Mouse (Mus musculus) forebrain, embryonic 11.5 days (tissue): ENCODE measurements around the gene Sohlh2. TPM values are rescaled to one million over a fixed set of nuclear protein-coding genes. Genes with fewer than 3 reads are reported as not detected.
"Not testable (repeated sequence)": the region's sequence is repeated elsewhere in the genome, so short reads cannot be mapped to it uniquely, and the experiment has no call there.

Experiments
- ATAC-seq: fragments of 200-750 bp; cut with Nextera tagmentation; replicated peaks from 2 replicates; pipeline ENCODE4 v1.8.0; 2017; ENCODE audit warnings: moderate TSS enrichment; ENCODE audit not compliant: low FRiP score
- DNase-seq: peaks from one replicate; pipeline ENCODE4 v3.0.0-alpha.2; 2017; ENCODE audit warnings: low spot score
- H3K27ac ChIP-seq: fragments of 300-500 bp; sonication (generic); 2 replicates; pipeline ENCODE4 v1.5.1; 2014; ENCODE audit warnings: low read depth, low read length
- H3K27me3 ChIP-seq: fragments of 300-500 bp; sonication (generic); 2 replicates; pipeline ENCODE4 v1.6.1; 2014; ENCODE audit warnings: mild to moderate bottlenecking, low read length, mixed read lengths; ENCODE audit not compliant: control insufficient read depth, insufficient read depth
- H3K36me3 ChIP-seq: fragments of 300-500 bp; sonication (generic); 2 replicates; pipeline ENCODE4 v1.6.1; 2014; ENCODE audit warnings: mild to moderate bottlenecking, low read length, moderate library complexity, mixed read lengths; ENCODE audit not compliant: control insufficient read depth, insufficient read depth
- H3K4me1 ChIP-seq: fragments of 300-500 bp; sonication (generic); replicated peaks from 2 replicates; pipeline ENCODE4 v1.6.1; 2014; ENCODE audit warnings: low read length, mixed read lengths; ENCODE audit not compliant: control insufficient read depth, insufficient read depth
- H3K4me2 ChIP-seq: fragments of 300-500 bp; sonication (generic); 2 replicates; pipeline ENCODE4 v1.6.1; 2014; ENCODE audit warnings: low read depth, mild to moderate bottlenecking, low read length, moderate library complexity, mixed read lengths; ENCODE audit not compliant: severe bottlenecking
- H3K4me3 ChIP-seq: fragments of 300-500 bp; sonication (generic); 2 replicates; pipeline ENCODE4 v1.5.1; 2014; ENCODE audit warnings: low read depth, low read length
- H3K9ac ChIP-seq: fragments of 300-500 bp; sonication (generic); 2 replicates; pipeline ENCODE4 v1.6.1; 2014; ENCODE audit warnings: low read length
- H3K9me3 ChIP-seq: fragments of 300-500 bp; sonication (generic); 2 replicates; pipeline ENCODE4 v1.6.1; 2016; ENCODE audit warnings: low read length, mixed read lengths; ENCODE audit not compliant: control insufficient read depth
- WGBS: fragments of 180-500 bp; shearing (Covaris S2); extraction: QIAGEN DNeasy Blood & Tissue Kit; methylation state at CpG from one replicate; pipeline ENCODE4 v1.1.7; 2014; 5-methylcytosine and 5-hydroxymethylcytosine counted together
- polyA plus RNA-seq: library from polyadenylated mRNA; unstranded; fragments of >200 nt; fragmentation: Nextera tagmentation; extraction: Ambion mirVana; gene quantifications from 2 replicates; pipeline ENCODE4 v1.2.1, GENCODE M21; 2014

Gene Sohlh2
- polyA plus RNA-seq, 1 experiment from 2014 or later, result not detected

DNA sequence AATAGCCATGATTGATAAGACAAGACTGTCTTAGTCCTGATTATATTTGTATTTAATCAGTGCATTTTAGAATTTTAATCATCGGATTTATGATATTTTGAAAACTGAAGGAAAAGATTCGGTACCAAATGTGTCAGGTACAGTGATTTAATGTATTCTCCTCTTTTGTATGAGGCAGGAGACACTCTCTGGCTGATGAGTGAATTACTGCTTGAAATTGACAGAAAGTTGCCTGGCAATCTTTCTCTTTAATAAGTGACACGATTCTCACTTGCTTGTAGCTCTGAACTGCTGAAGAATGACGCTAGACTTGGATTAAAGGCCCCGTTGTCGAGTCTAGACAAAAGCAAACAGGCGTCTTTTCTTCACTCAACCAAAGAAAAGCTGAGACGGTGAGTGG is 13.0 kb downstream of the Sohlh2 start:
- no peak overlapping the region for H3K4me2 ChIP-seq
- no peaks in the 10 kb centered on the region for H3K36me3 ChIP-seq
- H3K4me3 ChIP-seq, result no peak overlapping the region
- no peak overlapping the region for H3K27ac ChIP-seq
- WGBS, result 64% methylated on average over 8 of the region's 8 CpGs
- H3K9me3 ChIP-seq, result no peaks in the 10 kb centered on the region
- no peaks in the 10 kb centered on the region for H3K27me3 ChIP-seq
- ATAC-seq (no peak), DNase-seq (no peak)
- H3K4me1 ChIP-seq, result no peaks in the 10 kb centered on the region
- no peak overlapping the region for H3K9ac ChIP-seq

DNA sequence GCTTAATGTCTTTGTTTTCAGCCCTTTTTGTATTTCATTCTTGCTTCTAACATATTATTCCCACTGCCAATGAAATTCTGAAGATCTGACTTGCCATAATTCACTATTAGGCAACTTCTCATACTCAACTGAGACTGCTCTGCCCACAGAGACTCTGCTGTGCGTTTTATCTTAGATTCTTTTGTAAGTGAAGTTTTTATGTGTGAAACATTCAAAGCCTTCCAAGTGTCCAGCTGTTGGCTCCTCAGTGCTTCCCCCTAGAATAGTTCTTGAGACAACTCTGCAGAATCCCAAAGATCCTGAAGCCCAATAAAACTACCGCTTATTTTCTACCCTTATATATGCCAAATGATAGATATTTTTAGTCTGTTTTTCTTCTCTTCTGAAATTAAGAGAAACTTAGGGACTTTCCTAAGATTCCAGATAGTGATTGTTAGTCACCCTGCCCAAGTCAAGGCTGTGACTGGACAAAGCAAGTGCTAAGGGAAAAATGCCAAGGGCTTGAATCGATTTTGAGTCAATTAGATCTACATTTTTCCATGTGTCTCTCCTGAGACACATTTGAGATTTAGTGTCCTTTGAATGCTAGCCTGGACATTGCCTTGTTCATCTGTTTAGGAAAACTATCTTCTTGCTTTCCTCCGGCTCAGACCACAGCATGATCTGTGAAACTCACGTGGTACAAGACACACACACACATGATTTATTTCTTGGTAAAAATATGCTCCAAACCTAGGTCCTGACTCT is 13.9 kb downstream of the Sohlh2 start:
- no peaks in the 10 kb centered on the region for H3K36me3 ChIP-seq
- 88% methylated on average over 5 of the region's 5 CpGs for WGBS
- no peaks in the 10 kb centered on the region for H3K4me1 ChIP-seq
- ATAC-seq (no peak), DNase-seq (no peak)
- no peak overlapping the region for H3K4me2 ChIP-seq
- no peaks in the 10 kb centered on the region for H3K9me3 ChIP-seq
- no peaks in the 10 kb centered on the region for H3K27me3 ChIP-seq
- H3K4me3 ChIP-seq, result no peak overlapping the region
- no peak overlapping the region for H3K27ac ChIP-seq
- H3K9ac ChIP-seq, result no peak overlapping the region

DNA sequence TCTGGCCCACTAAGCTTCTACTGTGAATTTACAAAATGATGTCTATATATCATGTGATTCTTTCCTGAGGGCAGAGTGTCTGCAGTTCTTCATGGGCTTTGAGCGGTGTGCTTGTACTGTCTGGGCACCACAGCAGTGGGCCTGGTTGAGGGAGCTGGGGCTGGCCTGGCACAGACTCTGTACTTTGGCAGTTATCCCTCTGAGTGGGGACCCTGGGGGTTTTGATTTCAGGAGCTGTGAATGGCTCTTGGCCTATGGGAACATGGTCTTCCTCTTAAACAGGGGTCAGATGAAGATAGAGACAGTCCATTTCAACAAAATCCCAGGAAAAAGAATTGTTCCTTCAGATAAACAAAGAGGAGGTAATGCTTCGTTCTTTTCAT is 14.5 kb downstream of the Sohlh2 start:
- no peaks in the 10 kb centered on the region for H3K36me3 ChIP-seq
- no peaks in the 10 kb centered on the region for H3K27me3 ChIP-seq
- no peak overlapping the region for H3K27ac ChIP-seq
- no peak overlapping the region for H3K4me3 ChIP-seq
- H3K4me2 ChIP-seq, result no peak overlapping the region
- no peaks in the 10 kb centered on the region for H3K9me3 ChIP-seq
- 89% methylated on average over 2 of the region's 2 CpGs for WGBS
- H3K4me1 ChIP-seq, result no peaks in the 10 kb centered on the region
- ATAC-seq (no peak), DNase-seq (no peak)
- H3K9ac ChIP-seq, result no peak overlapping the region

DNA sequence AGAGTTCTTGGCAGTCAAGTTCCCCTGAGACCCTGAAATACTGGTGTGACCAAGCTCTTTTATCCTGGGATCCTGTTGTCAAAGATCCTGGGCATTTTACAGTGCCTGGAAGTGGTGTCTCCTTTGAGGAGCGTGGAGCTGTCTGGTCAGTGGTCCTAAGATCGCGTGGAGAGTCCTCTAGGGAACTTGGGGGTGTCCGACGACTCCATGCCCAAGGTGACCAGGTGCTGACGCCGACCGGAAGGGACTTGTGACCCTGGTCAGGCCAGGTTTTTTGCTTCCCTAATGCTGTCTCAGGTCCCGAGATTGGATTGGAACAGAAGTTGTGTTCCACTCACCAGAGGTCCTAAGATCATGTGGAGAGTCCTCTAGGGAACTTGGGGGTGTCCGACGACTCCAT is 21.8 kb downstream of the Sohlh2 start:
- DNase-seq, H3K9ac ChIP-seq, H3K9me3 ChIP-seq, ATAC-seq, H3K4me1 ChIP-seq, H3K4me2 ChIP-seq, H3K27ac ChIP-seq, H3K27me3 ChIP-seq, H3K36me3 ChIP-seq, H3K4me3 ChIP-seq: not testable (repeated sequence)
- 91% methylated on average over 11 of the region's 11 CpGs for WGBS

DNA sequence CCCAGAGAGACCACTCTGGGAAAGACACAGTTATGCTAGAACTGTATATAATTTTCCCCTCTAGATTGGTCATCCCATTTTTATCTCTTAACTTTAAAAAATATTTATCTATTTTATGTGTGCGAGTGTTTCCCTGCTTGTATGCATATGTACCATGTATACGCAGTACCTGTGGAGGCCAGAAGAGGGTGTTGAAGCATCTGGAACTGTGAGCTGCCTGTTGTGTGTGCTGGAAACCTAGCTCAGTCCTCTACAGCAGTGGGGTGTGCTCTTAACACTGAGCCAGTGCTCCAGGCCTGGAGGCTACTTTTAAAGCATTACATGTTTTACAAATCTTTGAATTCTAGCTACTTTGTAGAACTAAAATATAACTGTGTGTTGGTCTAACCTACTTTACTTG is 24.6 kb downstream of the Sohlh2 start:
- H3K4me2 ChIP-seq, result no peak overlapping the region
- 94% methylated on average over 2 of the region's 2 CpGs for WGBS
- no peak for ATAC-seq
- H3K4me3 ChIP-seq, result no peak overlapping the region
- no peaks in the 10 kb centered on the region for H3K9me3 ChIP-seq
- DNase-seq, result no peak
- no peaks in the 10 kb centered on the region for H3K36me3 ChIP-seq
- no peak overlapping the region for H3K9ac ChIP-seq
- no peak overlapping the region for H3K27ac ChIP-seq
- H3K4me1 ChIP-seq, result no peaks in the 10 kb centered on the region
- no peaks in the 10 kb centered on the region for H3K27me3 ChIP-seq

DNA sequence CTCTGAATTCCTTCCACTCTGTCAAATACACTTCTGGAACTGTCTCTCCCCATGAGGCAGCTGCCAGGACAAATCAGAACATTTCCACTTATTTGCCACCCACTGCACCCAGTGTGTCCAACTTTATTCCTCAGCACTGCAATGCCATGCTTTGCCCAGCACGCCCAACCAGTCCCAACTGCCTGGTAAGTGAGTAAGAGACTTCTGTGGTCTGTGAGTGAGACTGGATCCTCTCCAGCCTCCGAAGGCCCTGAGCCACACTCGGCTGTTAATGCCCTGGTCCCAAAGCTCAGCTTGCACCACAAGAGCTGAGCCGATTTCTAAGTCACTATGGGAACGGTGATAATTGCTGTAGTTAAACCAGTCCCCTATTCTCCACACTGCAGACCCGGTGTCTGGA is 25.8 kb downstream of the Sohlh2 start:
- no peak overlapping the region for H3K27ac ChIP-seq
- DNase-seq (no peak), ATAC-seq (no peak)
- no peaks in the 10 kb centered on the region for H3K27me3 ChIP-seq
- no peaks in the 10 kb centered on the region for H3K9me3 ChIP-seq
- no peak overlapping the region for H3K4me3 ChIP-seq
- WGBS, result 70% methylated on average over 6 of the region's 6 CpGs
- H3K4me2 ChIP-seq, result no peak overlapping the region
- H3K36me3 ChIP-seq, result no peaks in the 10 kb centered on the region
- H3K4me1 ChIP-seq, result no peaks in the 10 kb centered on the region
- H3K9ac ChIP-seq, result no peak overlapping the region

DNA sequence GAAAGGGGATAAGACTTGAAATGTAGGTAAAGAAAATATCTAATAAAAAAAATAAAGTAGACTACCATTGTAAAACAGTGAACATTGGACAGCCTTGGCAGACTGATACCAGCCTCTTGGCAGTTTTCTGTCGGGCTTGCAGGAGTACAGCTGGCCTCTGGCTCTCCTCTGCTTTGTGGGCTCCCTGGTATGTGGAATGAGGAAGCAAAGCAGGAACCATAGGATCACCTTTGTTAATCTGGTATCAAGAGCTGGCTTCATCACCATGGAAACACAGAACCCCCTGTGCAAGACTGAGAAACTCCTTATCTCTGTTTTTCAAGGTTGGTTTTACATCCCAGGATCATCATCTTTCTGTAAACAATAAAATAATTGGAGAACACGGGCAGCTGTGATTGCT is 30.4 kb downstream of the Sohlh2 start:
- H3K4me3 ChIP-seq, result no peak overlapping the region
- DNase-seq, result no peak
- no peaks in the 10 kb centered on the region for H3K36me3 ChIP-seq
- H3K9ac ChIP-seq, result no peak overlapping the region
- H3K4me1 ChIP-seq, result no peaks in the 10 kb centered on the region
- ATAC-seq, result no peak
- H3K27ac ChIP-seq, result no peak overlapping the region
- no peaks in the 10 kb centered on the region for H3K9me3 ChIP-seq
- no peaks in the 10 kb centered on the region for H3K27me3 ChIP-seq
- 28% methylated on average over 2 of the region's 2 CpGs for WGBS
- H3K4me2 ChIP-seq, result no peak overlapping the region

DNA sequence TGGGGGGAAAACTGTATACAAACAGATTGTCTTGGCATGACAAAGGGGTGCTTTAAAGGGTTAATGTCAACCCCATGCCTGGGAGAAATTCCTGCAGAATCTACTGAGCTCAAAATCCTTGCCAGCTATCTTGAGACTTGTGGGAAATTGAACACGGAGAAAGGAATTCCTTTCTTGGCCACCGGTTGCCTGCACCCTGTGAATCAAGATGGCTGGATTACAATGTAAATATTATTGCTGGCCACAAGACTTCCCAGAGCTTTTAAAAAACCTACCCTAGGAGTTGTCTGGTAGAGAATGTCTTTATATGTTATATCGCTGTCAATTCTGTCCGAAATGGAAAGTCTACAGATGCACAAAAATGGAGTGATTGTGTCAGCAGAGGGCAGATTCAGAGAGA is 32.0 kb downstream of the Sohlh2 start:
- ATAC-seq (no peak), DNase-seq (no peak)
- no peaks in the 10 kb centered on the region for H3K4me1 ChIP-seq
- H3K9me3 ChIP-seq, result no peaks in the 10 kb centered on the region
- no peak overlapping the region for H3K4me2 ChIP-seq
- H3K27me3 ChIP-seq, result no peaks in the 10 kb centered on the region
- H3K27ac ChIP-seq, result no peak overlapping the region
- no peak overlapping the region for H3K4me3 ChIP-seq
- no peaks in the 10 kb centered on the region for H3K36me3 ChIP-seq
- WGBS, result 62% methylated on average over 4 of the region's 4 CpGs
- H3K9ac ChIP-seq, result no peak overlapping the region

DNA sequence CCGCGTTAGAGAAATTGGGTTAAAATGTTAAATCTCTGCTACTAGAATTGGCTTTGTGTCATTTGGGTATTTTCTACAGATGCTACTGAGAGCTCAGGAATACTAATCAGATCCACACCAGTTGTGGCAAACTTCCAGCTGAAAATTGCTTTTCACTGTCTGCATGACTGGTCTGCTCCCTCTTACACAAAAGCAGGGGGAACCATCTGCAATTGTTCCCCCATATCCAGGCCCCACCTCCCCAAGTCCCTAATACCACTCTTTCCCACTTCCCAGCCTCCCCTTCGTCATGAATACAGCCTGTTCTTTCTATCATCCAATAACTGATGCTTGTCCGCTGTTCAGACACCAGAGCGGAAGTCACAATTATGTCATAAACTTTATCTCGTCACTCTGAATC is 32.6 kb downstream of the Sohlh2 start:
- H3K36me3 ChIP-seq, result no peaks in the 10 kb centered on the region
- 79% methylated on average over 6 of the region's 6 CpGs for WGBS
- H3K4me3 ChIP-seq, result no peak overlapping the region
- H3K27ac ChIP-seq, result no peak overlapping the region
- no peaks in the 10 kb centered on the region for H3K27me3 ChIP-seq
- H3K9me3 ChIP-seq, result no peaks in the 10 kb centered on the region
- no peak overlapping the region for H3K4me2 ChIP-seq
- no peak overlapping the region for H3K9ac ChIP-seq
- no peaks in the 10 kb centered on the region for H3K4me1 ChIP-seq
- DNase-seq, result no peak
- no peak for ATAC-seq
